Mouse (Mus musculus): Measurements from ENCODE around the gene Trmt2b. TPM values are rescaled to one million over a fixed set of nuclear protein-coding genes. Genes with fewer than 3 reads are reported as not detected.
"Not testable (repeated sequence)": the region's sequence is repeated elsewhere in the genome, so short reads cannot be mapped to it uniquely, and the experiment has no call there.

Gene Trmt2b
- polyA plus RNA-seq (2012; rRNA removed): 18.1 and 20.1 TPM in 2 replicates

- TF ChIP-seq POLR2A (IDR thresholded peaks at IDR 0.05; ENCODE audit: low read depth, low read length): no peak
- TF ChIP-seq CTCF (conservative IDR thresholded peaks at IDR 0.05; ENCODE audit: insufficient read depth, insufficient read length, low read depth, low read length): no peak
- Histone ChIP-seq H3K4me1 (ENCODE audit: control insufficient read depth, insufficient read depth, low read length) (no peaks in the 10 kb centered on the region; the same call in 1 of the 2 replicates), H3K27me3 (replicated peaks; ENCODE audit: control insufficient read depth, insufficient read depth, low read length) (no peaks in the 10 kb centered on the region), H3K27ac (ENCODE audit: insufficient read depth, low read depth, low read length) (peak within 1 kb of the TSS; percentile 97), H3K4me3 (ENCODE audit: insufficient read depth, low read depth, low read length) (peak within 1 kb of the TSS; percentile 55), H3K36me3 (ENCODE audit: control insufficient read depth, insufficient read depth, low read length) (no peaks in the 10 kb centered on the region)
- 0% methylated on average over 20 of the region's 26 CpGs for WGBS
- DNase-seq: peak; percentile 86
These were observed at the start of gene Trmt2b for GRCm38 (mm10) chrX:134276275-134277160. Trmt2b (minus strand) TSS chrX:134276984.

GRCm38 (mm10) chrX:134319153-134319932 is 42.6 kb upstream of the Trmt2b start:
- peak; percentile 33 for DNase-seq
- Histone ChIP-seq H3K4me3 (ENCODE audit: insufficient read depth, low read depth, low read length) (no peak overlapping the region), H3K27me3 (replicated peaks; ENCODE audit: control insufficient read depth, insufficient read depth, low read length) (no peaks in the 10 kb centered on the region), H3K27ac (ENCODE audit: insufficient read depth, low read depth, low read length) (no peak overlapping the region), H3K4me1 (ENCODE audit: control insufficient read depth, insufficient read depth, low read length) (no peaks in the 10 kb centered on the region), H3K36me3 (ENCODE audit: control insufficient read depth, insufficient read depth, low read length) (no peaks in the 10 kb centered on the region)
- no peak for TF ChIP-seq POLR2A (IDR thresholded peaks at IDR 0.05; ENCODE audit: low read depth, low read length)
- WGBS: 93% methylated on average over 2 of the region's 2 CpGs

GRCm38 (mm10) chrX:134311193-134311592 is 34.4 kb upstream of the Trmt2b start:
- not testable (repeated sequence) for H3K4me1 ChIP-seq (ENCODE audit: control insufficient read depth, insufficient read depth, low read length); H3K27me3 ChIP-seq (replicated peaks; ENCODE audit: control insufficient read depth, insufficient read depth, low read length); H3K36me3 ChIP-seq (ENCODE audit: control insufficient read depth, insufficient read depth, low read length); DNase-seq; H3K27ac ChIP-seq (ENCODE audit: insufficient read depth, low read depth, low read length); H3K4me3 ChIP-seq (ENCODE audit: insufficient read depth, low read depth, low read length)
- 95% methylated on average over 7 of the region's 7 CpGs for WGBS

- DNase-seq: no peak
- Histone ChIP-seq H3K4me3 (ENCODE audit: insufficient read depth, low read depth, low read length) (peak overlapping the region; percentile 40), H3K36me3 (ENCODE audit: control insufficient read depth, insufficient read depth, low read length) (no peaks in the 10 kb centered on the region), H3K27ac (ENCODE audit: insufficient read depth, low read depth, low read length) (no peak overlapping the region), H3K27me3 (replicated peaks; ENCODE audit: control insufficient read depth, insufficient read depth, low read length) (no peaks in the 10 kb centered on the region), H3K4me1 (ENCODE audit: control insufficient read depth, insufficient read depth, low read length) (no peaks in the 10 kb centered on the region; the same call in 1 of the 2 replicates)
- WGBS: 1% methylated on average over 9 of the region's 9 CpGs
- no peak for TF ChIP-seq CTCF (conservative IDR thresholded peaks at IDR 0.05; ENCODE audit: insufficient read depth, insufficient read length, low read depth, low read length)
- no peak for TF ChIP-seq POLR2A (IDR thresholded peaks at IDR 0.05; ENCODE audit: low read depth, low read length)
These were observed 31.5 kb upstream of the Trmt2b start for GRCm38 (mm10) chrX:134308275-134308634.

GRCm38 (mm10) chrX:134307534-134308274 is 30.9 kb upstream of the Trmt2b start, which contains the start of gene Cenpi:
Cenpi (plus strand) TSS chrX:134308084.
- Histone ChIP-seq H3K27ac (ENCODE audit: insufficient read depth, low read depth, low read length) (peak within 1 kb of the TSS; percentile 76), H3K36me3 (ENCODE audit: control insufficient read depth, insufficient read depth, low read length) (no peaks in the 10 kb centered on the region), H3K4me1 (ENCODE audit: control insufficient read depth, insufficient read depth, low read length) (no peaks in the 10 kb centered on the region; the same call in 1 of the 2 replicates), H3K27me3 (replicated peaks; ENCODE audit: control insufficient read depth, insufficient read depth, low read length) (no peaks in the 10 kb centered on the region), H3K4me3 (ENCODE audit: insufficient read depth, low read depth, low read length) (peak within 1 kb of the TSS; percentile 52)
- TF ChIP-seq POLR2A (IDR thresholded peaks at IDR 0.05; ENCODE audit: low read depth, low read length) (peak; percentile 35), CTCF (conservative IDR thresholded peaks at IDR 0.05; ENCODE audit: insufficient read depth, insufficient read length, low read depth, low read length) (no peak; the same call in 1 of the 2 replicates)
- 1% methylated on average over 36 of the region's 36 CpGs for WGBS
- peak; percentile 91 for DNase-seq

GRCm38 (mm10) chrX:134303287-134303686 is 26.5 kb upstream of the Trmt2b start:
- H3K27me3 ChIP-seq (replicated peaks; ENCODE audit: control insufficient read depth, insufficient read depth, low read length): no peaks in the 10 kb centered on the region
- H3K27ac ChIP-seq (ENCODE audit: insufficient read depth, low read depth, low read length): no peak overlapping the region
- no peaks in the 10 kb centered on the region; the same call in 1 of the 2 replicates for H3K4me1 ChIP-seq (ENCODE audit: control insufficient read depth, insufficient read depth, low read length)
- DNase-seq: no peak
- TF ChIP-seq POLR2A (IDR thresholded peaks at IDR 0.05; ENCODE audit: low read depth, low read length): no peak
- no peak for TF ChIP-seq CTCF (conservative IDR thresholded peaks at IDR 0.05; ENCODE audit: insufficient read depth, insufficient read length, low read depth, low read length)
- no peak overlapping the region for H3K4me3 ChIP-seq (ENCODE audit: insufficient read depth, low read depth, low read length)
- H3K36me3 ChIP-seq (ENCODE audit: control insufficient read depth, insufficient read depth, low read length): no peaks in the 10 kb centered on the region
- WGBS: 97% methylated on average over 1 of the region's 1 CpGs

All from kidney, adult 2 months (tissue).